Mouse (Mus musculus): ENCODE measurements at regions not wholly inside any gene's neighbourhood (a gene's known extent, or its start where the extent isn't known, plus 50 kb on each side); places are given as distances from the start of the nearest gene placed in this dataset.
A peak's percentile ranks its signal among the peaks of the same experiment; 100 is the strongest.

DNA sequence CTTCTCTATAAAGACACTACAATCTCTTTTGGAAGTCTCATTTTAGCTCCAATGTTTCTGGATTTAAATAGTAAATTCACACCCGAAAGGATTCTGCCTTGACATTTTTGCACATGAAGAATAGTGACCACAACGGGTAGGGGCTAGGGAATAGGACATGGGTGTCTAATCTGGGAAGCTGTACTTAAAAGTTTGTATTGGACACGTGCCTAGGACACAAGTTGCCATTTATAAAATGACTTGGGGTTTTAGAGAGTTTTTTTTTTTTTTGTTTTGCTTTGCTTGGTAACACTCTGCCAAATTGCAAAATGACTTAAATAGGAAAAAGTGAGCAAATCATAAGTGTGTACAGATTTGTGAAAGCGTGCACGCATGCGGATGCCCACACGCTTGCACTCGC, 93.8 kb upstream of the Pkn2 start:
- no peak for ATAC-seq (replicated peaks in 1 of 2; ENCODE audit: insufficient read depth in 1 of 2, low FRiP score in 2 of 2, low TSS enrichment in 1 of 2, low read depth in 1 of 2, poor library complexity in 2 of 2, severe bottlenecking in 2 of 2)

DNA sequence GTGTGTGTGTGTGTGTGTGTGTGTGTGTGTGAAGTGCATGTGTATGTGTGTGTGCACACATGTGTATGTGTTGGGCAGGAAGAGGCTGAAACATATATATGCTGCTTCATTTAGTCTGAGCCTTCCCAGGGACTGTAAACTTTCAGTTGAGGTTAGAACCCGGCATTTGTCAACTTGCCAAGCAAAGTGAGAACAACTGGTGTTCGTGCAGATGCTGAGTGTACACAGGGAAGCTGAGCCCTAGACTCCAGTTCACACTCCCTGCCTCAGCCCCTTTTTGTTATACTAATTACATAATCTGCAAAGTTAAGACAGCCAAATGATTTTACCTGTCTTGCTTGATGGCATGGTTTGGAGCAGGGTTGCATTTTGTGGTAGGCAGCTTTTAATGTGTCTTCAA, 87.7 kb upstream of the Pkn2 start:
- ATAC-seq (replicated peaks in 1 of 2; ENCODE audit: insufficient read depth in 1 of 2, low FRiP score in 2 of 2, low TSS enrichment in 1 of 2, low read depth in 1 of 2, poor library complexity in 2 of 2, severe bottlenecking in 2 of 2) = no peak

DNA sequence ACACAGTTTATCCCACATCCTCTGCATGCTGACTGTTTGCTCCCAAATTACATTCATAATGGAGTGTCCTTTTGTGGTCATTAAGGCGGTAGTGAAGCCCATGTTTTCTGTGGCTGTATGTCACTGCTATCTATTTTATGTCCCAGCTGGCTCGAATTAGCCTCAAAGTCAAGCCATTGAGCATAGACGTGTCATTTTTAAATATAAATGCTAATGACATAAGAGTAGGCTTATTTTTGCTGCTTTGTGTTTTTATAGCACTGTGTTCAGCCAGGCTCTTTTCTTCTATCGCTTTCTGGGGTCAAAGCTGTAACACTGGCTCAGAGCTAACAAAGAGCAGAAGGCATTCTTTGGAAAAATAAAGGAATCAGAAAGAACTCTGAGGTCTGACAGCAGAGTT, 83.8 kb upstream of the Pkn2 start:
- ATAC-seq (replicated peaks in 1 of 2; ENCODE audit: insufficient read depth in 1 of 2, low FRiP score in 2 of 2, low TSS enrichment in 1 of 2, low read depth in 1 of 2, poor library complexity in 2 of 2, severe bottlenecking in 2 of 2) = no peak

DNA sequence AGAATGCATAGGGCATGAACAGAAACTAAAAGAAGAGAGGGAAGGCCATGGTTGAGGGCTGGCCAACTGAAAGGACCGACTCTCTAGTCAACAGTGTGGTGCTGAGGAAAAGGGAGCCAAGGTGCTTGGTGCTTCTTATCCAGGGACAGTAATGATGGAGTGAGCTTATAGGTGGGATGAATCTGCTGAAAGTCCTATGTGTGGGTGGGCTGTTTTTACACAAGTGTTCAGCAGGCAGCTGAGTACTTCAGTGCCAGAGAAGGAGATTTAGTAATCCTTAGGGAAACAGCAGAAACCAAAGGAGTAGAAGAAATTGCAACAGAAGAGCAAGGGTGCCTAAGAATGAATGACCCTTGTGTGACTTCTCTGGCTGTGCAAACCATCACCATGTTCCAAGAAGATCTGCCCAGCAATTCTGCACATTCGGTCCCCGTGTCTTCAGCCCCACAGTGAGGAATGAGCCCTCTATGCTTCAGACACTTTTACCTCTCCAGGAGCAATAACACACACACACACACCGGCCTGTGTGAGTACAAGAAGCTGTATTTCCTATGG, 82.1 kb upstream of the Pkn2 start:
- ATAC-seq (replicated peaks in 1 of 2; ENCODE audit: insufficient read depth in 1 of 2, low FRiP score in 2 of 2, low TSS enrichment in 1 of 2, low read depth in 1 of 2, poor library complexity in 2 of 2, severe bottlenecking in 2 of 2) = no peak

DNA sequence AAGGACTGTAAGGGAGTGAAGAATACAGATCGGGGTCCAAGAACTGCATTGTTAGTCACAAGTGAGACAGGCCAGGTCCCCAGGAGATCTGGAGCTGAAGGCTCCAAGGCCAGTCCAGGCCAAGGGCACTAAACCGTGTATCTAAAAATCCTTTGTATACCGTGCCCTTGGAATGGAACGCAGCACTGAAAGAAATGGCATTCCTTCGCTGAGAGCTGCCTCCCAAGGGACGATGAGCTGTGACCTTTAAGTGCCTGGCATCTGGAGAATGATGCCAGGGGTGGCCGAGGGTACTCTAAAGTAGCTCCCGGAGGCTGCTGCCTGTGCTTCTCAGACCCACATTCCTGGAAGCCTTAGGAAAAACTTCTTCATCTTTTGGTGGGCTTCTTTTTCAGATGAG, 76.0 kb upstream of the Pkn2 start:
- ATAC-seq (replicated peaks in 1 of 2; ENCODE audit: insufficient read depth in 1 of 2, low FRiP score in 2 of 2, low TSS enrichment in 1 of 2, low read depth in 1 of 2, poor library complexity in 2 of 2, severe bottlenecking in 2 of 2) = no peak

DNA sequence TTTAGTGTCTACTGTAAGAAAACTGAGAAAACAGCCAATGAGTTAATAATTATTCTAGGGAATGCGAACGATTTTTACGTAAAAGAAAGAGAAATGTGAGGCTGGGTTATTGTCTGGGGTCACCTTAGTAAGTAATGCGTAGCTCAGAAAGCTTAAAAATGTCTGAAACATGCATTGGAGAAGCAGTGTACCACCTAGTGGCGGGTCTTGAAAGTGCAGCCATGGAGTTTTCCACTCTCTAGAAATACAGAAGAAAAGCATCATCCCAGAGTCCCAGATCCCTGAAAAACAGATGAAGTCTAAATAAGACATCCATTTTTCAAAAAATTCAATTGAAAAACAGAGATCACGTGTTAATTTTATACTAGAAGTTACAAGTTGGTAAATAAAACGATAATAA, 67.0 kb upstream of the Pkn2 start:
- no peak for ATAC-seq (replicated peaks in 1 of 2; ENCODE audit: insufficient read depth in 1 of 2, low FRiP score in 2 of 2, low TSS enrichment in 1 of 2, low read depth in 1 of 2, poor library complexity in 2 of 2, severe bottlenecking in 2 of 2)

DNA sequence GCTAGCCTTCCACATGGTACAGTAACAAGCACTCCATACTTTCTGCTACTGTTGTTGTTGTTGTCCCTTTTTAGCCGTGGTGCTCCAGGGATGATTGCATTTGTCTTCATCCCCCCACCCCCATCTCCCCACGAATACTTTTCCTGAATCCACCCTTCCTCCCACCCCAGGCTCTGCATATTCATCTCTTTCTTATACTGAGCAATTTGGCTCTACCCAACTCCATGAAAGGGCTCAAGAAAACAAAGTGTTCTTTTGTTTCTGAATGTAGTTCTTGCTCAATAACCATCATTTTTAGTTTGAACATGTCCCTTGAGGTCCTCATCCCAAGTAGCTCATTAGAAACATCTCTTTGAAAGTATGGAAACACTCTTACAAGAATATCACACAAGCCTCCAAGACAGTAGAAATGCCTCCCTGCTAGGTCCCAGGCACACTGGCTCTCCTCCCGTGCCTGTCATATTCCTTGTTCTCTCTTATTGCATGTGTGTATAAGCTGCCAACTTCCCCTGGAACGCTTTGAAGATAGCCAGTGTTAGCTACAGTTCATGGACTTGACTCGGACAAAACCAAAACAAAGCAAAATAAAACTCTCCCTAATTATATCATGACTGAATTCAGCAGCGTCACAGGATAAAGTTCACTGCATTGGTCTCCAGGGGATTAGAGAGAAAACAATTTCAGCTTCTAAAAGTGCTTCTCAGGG, 59.7 kb upstream of the Pkn2 start:
- no peak for ATAC-seq (replicated peaks in 1 of 2; ENCODE audit: insufficient read depth in 1 of 2, low FRiP score in 2 of 2, low TSS enrichment in 1 of 2, low read depth in 1 of 2, poor library complexity in 2 of 2, severe bottlenecking in 2 of 2)

DNA sequence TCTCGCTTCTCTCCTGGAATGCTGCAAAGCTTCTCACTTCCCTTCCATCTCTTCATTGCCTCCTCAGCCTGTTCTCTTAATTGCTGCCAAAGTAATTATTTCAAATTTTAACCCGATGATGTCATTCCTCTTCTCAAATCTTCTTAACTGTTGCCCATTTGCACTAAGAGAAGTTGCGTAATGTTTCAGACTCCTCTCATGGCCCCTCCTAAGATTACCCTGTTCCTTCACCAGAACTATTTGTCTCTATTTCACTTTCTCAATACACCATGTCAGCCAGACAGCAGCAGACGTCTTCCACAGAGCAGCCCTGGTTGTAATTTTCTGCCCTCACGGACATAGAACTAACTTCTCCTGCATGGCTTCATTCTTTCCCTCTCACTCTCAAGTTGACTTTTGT, 59.1 kb upstream of the Pkn2 start:
- no peak for ATAC-seq (replicated peaks in 1 of 2; ENCODE audit: insufficient read depth in 1 of 2, low FRiP score in 2 of 2, low TSS enrichment in 1 of 2, low read depth in 1 of 2, poor library complexity in 2 of 2, severe bottlenecking in 2 of 2)

DNA sequence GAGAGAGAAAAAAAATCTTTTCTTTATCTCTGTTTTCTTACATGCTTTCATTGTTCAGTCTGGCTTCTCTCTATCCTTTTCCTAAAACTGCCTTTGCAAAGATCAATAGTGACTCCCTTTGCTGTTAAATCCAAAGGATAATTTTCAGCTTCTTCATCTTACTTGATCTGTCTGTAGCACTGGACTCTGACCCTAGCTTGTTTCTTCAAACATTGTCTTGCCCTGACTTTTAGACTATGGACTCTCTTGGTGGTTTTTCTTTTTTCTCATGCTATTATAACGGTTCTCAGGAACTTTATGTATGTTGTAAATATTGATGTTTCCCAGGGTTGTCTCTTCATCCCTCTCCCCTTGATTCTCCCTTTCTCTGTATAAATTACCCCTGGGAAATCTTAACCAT, 58.0 kb upstream of the Pkn2 start:
- no peak for ATAC-seq (replicated peaks in 1 of 2; ENCODE audit: insufficient read depth in 1 of 2, low FRiP score in 2 of 2, low TSS enrichment in 1 of 2, low read depth in 1 of 2, poor library complexity in 2 of 2, severe bottlenecking in 2 of 2)

DNA sequence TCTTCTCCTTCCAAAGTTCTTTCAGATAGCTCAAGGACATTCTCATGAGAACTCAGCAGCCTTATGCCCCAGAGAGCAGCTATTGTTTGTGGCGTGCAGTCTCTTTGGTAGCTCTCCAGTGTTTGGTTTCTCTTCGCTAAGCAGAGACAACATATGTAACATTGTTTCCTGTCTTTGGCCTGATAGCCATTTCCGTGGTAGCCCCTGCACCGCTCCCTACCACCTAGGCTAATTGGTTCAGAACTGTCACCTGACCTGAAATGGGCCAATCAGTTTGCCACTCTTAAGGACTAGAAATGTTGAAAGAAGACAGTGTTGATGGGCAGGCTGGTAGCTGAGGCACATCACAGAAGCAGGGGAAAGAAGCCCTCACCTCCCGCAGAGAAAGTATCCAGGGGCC, 54.1 kb upstream of the Pkn2 start:
- ATAC-seq (replicated peaks in 1 of 2; ENCODE audit: insufficient read depth in 1 of 2, low FRiP score in 2 of 2, low TSS enrichment in 1 of 2, low read depth in 1 of 2, poor library complexity in 2 of 2, severe bottlenecking in 2 of 2) = peak; percentile 73 to 80

DNA sequence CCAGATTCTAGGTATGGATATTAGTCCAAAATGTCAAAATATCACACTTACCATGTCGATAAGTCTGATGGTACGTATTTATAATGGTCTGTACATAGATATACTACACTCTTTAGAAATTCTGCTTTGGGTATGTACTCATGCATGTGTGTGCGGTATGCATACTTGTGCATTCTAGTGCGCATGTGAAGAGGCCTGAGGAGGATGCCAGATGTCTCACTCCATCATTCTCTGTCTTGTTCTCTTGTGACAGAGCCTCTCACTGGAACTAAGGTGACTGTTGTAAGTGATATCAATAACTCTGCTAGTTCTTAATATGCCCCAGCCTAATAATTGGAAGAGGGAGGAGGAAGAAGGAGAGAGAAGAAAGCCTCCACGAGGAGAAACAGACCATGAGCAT, 52.5 kb upstream of the Pkn2 start:
- ATAC-seq (replicated peaks in 1 of 2; ENCODE audit: insufficient read depth in 1 of 2, low FRiP score in 2 of 2, low TSS enrichment in 1 of 2, low read depth in 1 of 2, poor library complexity in 2 of 2, severe bottlenecking in 2 of 2) = no peak

DNA sequence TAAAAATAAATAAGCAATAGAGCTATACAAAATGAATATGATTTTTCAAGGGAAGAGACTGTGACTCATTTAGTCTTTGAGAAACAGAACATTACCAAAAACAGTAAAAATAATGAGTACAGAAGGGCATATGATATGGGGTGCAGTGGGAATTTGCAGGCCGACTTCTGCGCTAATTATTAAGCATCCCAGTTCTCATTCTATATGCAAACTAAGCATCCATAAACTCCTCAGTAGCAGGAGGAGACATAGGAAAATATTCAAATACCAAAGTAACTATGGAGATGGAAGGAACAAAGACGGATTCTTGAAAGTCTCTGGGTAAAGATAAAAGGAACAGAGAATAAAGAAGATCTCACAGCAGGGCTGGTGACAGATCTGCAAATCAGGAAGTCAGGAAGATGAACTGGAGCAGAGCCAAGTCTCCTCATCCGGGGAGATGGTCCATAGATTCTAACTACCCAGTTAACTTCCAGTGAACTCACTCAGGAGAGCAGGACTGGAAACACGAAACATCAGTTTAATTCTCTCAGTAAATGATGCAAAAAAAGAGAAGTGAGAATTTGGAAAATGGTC, 52.0 kb upstream of the Pkn2 start:
- no peak for ATAC-seq (replicated peaks in 1 of 2; ENCODE audit: insufficient read depth in 1 of 2, low FRiP score in 2 of 2, low TSS enrichment in 1 of 2, low read depth in 1 of 2, poor library complexity in 2 of 2, severe bottlenecking in 2 of 2)

Measured in hematopoietic stem cell, adult 5-6 weeks (primary cell).